Mouse (Mus musculus) hindbrain, postnatal 0 days (tissue): ENCODE measurements around the gene Ncor2. TPM values are rescaled to one million over a fixed set of nuclear protein-coding genes. Genes with fewer than 3 reads are reported as not detected.

ENCODE experiments used
- ATAC-seq: fragments of 200-750 bp; cut with Nextera tagmentation; 2 replicates; pipeline ENCODE4 v1.8.0; 2017; ENCODE audit warnings: mild to moderate bottlenecking, moderate TSS enrichment, moderate library complexity
- DNase-seq: peaks from one replicate; pipeline ENCODE4 v3.0.0-alpha.2; 2015; ENCODE audit warnings: low spot score
- H3K27ac ChIP-seq: fragments of 300-500 bp; sonication (generic); 2 replicates; pipeline ENCODE4 v1.5.1; 2014; ENCODE audit warnings: mild to moderate bottlenecking
- H3K27me3 ChIP-seq: fragments of 300-500 bp; sonication (generic); 2 replicates; pipeline ENCODE4 v1.6.1; 2014; ENCODE audit warnings: low read length, mixed read lengths; ENCODE audit not compliant: insufficient read depth
- H3K36me3 ChIP-seq: fragments of 300-500 bp; sonication (generic); 2 replicates; pipeline ENCODE4 v1.6.1; 2014; ENCODE audit warnings: low read length, mixed read lengths; ENCODE audit not compliant: insufficient read depth
- H3K4me1 ChIP-seq: fragments of 300-500 bp; sonication (generic); 2 replicates; pipeline ENCODE4 v1.6.1; 2014; ENCODE audit warnings: antibody characterized with exemption, low read length, mixed read lengths; ENCODE audit not compliant: insufficient read depth
- H3K4me2 ChIP-seq: fragments of 300-500 bp; sonication (generic); 2 replicates; pipeline ENCODE4 v1.6.1; 2014; ENCODE audit warnings: low read depth, mild to moderate bottlenecking, low read length, moderate library complexity, mixed read lengths
- H3K4me3 ChIP-seq: fragments of 300-500 bp; sonication (generic); 2 replicates; pipeline ENCODE4 v1.5.1; 2014; ENCODE audit warnings: low read length
- H3K9ac ChIP-seq: fragments of 300-500 bp; sonication (generic); replicated peaks from 2 replicates; pipeline ENCODE4 v1.6.1; 2014; ENCODE audit warnings: mild to moderate bottlenecking, low read length, moderate library complexity, mixed read lengths
- H3K9me3 ChIP-seq: fragments of 300-500 bp; sonication (generic); 2 replicates; pipeline ENCODE4 v1.6.1; 2016; ENCODE audit warnings: low read length, mixed read lengths
- CTCF ChIP-seq: IDR thresholded peaks from 2 replicates; pipeline ENCODE4 v1.5.1; 2016; ENCODE audit warnings: antibody characterized with exemption, control low read depth, low read depth
- WGBS: fragments of 180-500 bp; shearing (Covaris S2); extraction: QIAGEN DNeasy Blood & Tissue Kit; methylation state at CpG from one replicate; pipeline ENCODE4 v1.1.7; 2014; 5-methylcytosine and 5-hydroxymethylcytosine counted together
- polyA plus RNA-seq: library from polyadenylated mRNA; unstranded; fragments of >200 nt; fragmentation: Nextera tagmentation; extraction: Ambion mirVana; gene quantifications from 2 replicates; pipeline ENCODE4 v1.2.1, GENCODE M21; 2015
- total RNA-seq: library from RNA; depleted of rRNA; stranded (reverse); fragments of >200 nt; gene quantifications from 2 replicates; pipeline ENCODE4 v1.2.3, GENCODE M21; 2014

The Ncor2 gene
- total and polyA plus RNA-seq, 2 experiments from 2014 or later, result 22.7 to 35.4 TPM

- Histone ChIP-seq H3K36me3 (no peaks in the 10 kb centered on the region), H3K27ac (peak overlapping the region; percentile 51), H3K4me3 (no peak overlapping the region), H3K27me3 (no peaks in the 10 kb centered on the region), H3K9ac (no peak overlapping the region), H3K9me3 (no peaks in the 10 kb centered on the region), H3K4me1 (peaks cover 69% of the 10 kb centered on the region), H3K4me2 (no peak overlapping the region)
- DNase-seq, result no peak
- TF ChIP-seq CTCF, result no peak
- 32% methylated on average over 6 of the region's 6 CpGs for WGBS
- ATAC-seq, result no peak
Measured at GRCm38 (mm10) chr5:125171259-125171658, 7.8 kb downstream of the Ncor2 start.

GRCm38 (mm10) chr5:125170107-125170842, 8.7 kb downstream of the Ncor2 start:
- H3K27ac ChIP-seq, result peak overlapping the region; percentile 51; the same call in 1 of the 2 replicates

GRCm38 (mm10) chr5:125168101-125168500, 10.9 kb downstream of the Ncor2 start:
- H3K4me2 ChIP-seq, result no peak overlapping the region
- WGBS, result 66% methylated on average over 7 of the region's 7 CpGs
- no peak for TF ChIP-seq CTCF
- no peaks in the 10 kb centered on the region for H3K27me3 ChIP-seq
- peaks cover 71% of the 10 kb centered on the region for H3K4me1 ChIP-seq
- no peak for DNase-seq
- H3K27ac ChIP-seq, result 0 out of 2 replicates have a peak overlapping the region, but pooled peaks have one; percentile 20
- ATAC-seq, result no peak
- H3K9me3 ChIP-seq, result no peaks in the 10 kb centered on the region
- H3K9ac ChIP-seq, result no peak overlapping the region
- no peaks in the 10 kb centered on the region for H3K36me3 ChIP-seq
- no peak overlapping the region for H3K4me3 ChIP-seq

More at GRCm38 (mm10) chr5:125170107-125170842, 8.7 kb downstream of the Ncor2 start:
- H3K9me3 ChIP-seq, result no peaks in the 10 kb centered on the region
- peaks cover 67% of the 10 kb centered on the region for H3K4me1 ChIP-seq
- TF ChIP-seq CTCF, result no peak
- no peaks in the 10 kb centered on the region for H3K36me3 ChIP-seq
- no peak overlapping the region for H3K4me3 ChIP-seq
- 50% methylated on average over 11 of the region's 11 CpGs for WGBS
- DNase-seq (no peak), ATAC-seq (no peak)
- H3K27me3 ChIP-seq, result no peaks in the 10 kb centered on the region
- no peak overlapping the region for H3K4me2 ChIP-seq
- H3K9ac ChIP-seq, result no peak overlapping the region

- ATAC-seq (no peak), DNase-seq (no peak)
- H3K36me3 ChIP-seq, result no peaks in the 10 kb centered on the region
- no peak overlapping the region for H3K4me2 ChIP-seq
- no peak for TF ChIP-seq CTCF
- no peak overlapping the region for H3K4me3 ChIP-seq
- H3K27ac ChIP-seq, result 0 out of 2 replicates have a peak overlapping the region, but pooled peaks have one; percentile 20
- 66% methylated on average over 5 of the region's 5 CpGs for WGBS
- H3K27me3 ChIP-seq, result no peaks in the 10 kb centered on the region
- H3K9me3 ChIP-seq, result no peaks in the 10 kb centered on the region
- peaks cover 68% of the 10 kb centered on the region for H3K4me1 ChIP-seq
- H3K9ac ChIP-seq, result no peak overlapping the region
Measured at GRCm38 (mm10) chr5:125167524-125167923, 11.5 kb downstream of the Ncor2 start.

- no peaks in the 10 kb centered on the region for H3K27me3 ChIP-seq
- 88% methylated on average over 14 of the region's 14 CpGs for WGBS
- no peak overlapping the region; the same call in 1 of the 2 replicates for H3K27ac ChIP-seq
Measured at GRCm38 (mm10) chr5:125165993-125166392, 13.0 kb downstream of the Ncor2 start.

GRCm38 (mm10) chr5:125164465-125165167, 14.4 kb downstream of the Ncor2 start:
- peak; percentile 83 for DNase-seq
- Histone ChIP-seq H3K27me3 (no peaks in the 10 kb centered on the region), H3K27ac (peak overlapping the region; percentile 69), H3K4me1 (peaks cover 48% of the 10 kb centered on the region), H3K9me3 (no peaks in the 10 kb centered on the region), H3K4me2 (no peak overlapping the region), H3K9ac (no peak overlapping the region), H3K36me3 (no peaks in the 10 kb centered on the region), H3K4me3 (no peak overlapping the region)
- WGBS, result 24% methylated on average over 12 of the region's 12 CpGs
- TF ChIP-seq CTCF, result peak; percentile 23; the same call in 1 of the 2 replicates
- peak; percentile 67 for ATAC-seq

More at GRCm38 (mm10) chr5:125165993-125166392, 13.0 kb downstream of the Ncor2 start:
- no peak overlapping the region for H3K9ac ChIP-seq
- H3K4me2 ChIP-seq, result no peak overlapping the region
- no peak overlapping the region for H3K4me3 ChIP-seq
- H3K4me1 ChIP-seq, result peaks cover 54% of the 10 kb centered on the region
- no peak for ATAC-seq
- DNase-seq, result no peak
- H3K9me3 ChIP-seq, result no peaks in the 10 kb centered on the region
- no peaks in the 10 kb centered on the region for H3K36me3 ChIP-seq
- no peak for TF ChIP-seq CTCF
